Mouse (Mus musculus): ENCODE measurements at regions not wholly inside any gene's neighbourhood (a gene's known extent, or its start where the extent isn't known, plus 50 kb on each side); places are given as distances from the start of the nearest gene placed in this dataset.
"Not testable (repeated sequence)": the region's sequence is repeated elsewhere in the genome, so short reads cannot be mapped to it uniquely, and the experiment has no call there.

DNA sequence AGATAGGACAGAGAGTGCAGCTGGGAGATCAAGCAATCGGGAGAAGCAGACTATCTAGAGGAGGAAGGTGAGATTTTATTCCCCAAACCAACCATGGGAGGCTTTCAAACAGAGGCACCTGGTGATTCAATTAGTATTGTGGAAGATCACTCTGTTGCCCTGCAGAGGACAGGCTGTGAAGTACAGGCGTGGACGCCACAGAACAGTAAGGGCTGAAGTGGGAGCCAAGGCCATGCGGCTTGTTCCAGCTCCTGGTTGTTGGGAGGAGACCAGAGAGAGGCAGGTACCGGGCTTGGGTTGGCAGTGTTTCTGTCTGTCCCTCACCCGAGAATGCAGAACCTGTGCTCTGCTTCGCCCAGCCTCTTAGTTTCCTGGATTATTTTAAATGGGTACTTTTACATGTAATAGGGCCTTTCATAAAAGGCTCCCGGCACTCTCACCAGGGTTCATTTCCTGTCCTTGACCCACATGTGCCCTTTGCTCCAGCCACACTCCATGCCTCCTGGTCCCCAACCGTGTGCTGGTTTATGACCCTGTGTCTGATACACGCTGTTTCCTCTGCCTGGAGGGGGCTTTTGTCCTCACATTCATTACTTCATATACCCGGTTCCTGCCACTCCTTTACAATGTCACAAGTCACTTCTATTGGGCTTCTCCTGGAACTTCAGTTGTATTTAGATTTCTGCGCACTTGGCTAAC, 58.3 kb downstream of the Vcpkmt start:
- no peaks in the 10 kb centered on the region for H3K9me3 ChIP-seq
- ATAC-seq (ENCODE audit: insufficient number of reproducible peaks, low FRiP score, low TSS enrichment, low read depth): no peak
- no peak overlapping the region for H3K4me2 ChIP-seq
- H3K4me1 ChIP-seq: peaks cover 3% of the 10 kb centered on the region; the same call in 1 of the 2 replicates
- H3K36me3 ChIP-seq: no peaks in the 10 kb centered on the region
- no peak overlapping the region for H3K27ac ChIP-seq
- H3K9ac ChIP-seq: no peak overlapping the region
- no peak overlapping the region for H3K4me3 ChIP-seq
- WGBS: 32% methylated on average over 12 of the region's 12 CpGs
- no peaks in the 10 kb centered on the region for H3K27me3 ChIP-seq

DNA sequence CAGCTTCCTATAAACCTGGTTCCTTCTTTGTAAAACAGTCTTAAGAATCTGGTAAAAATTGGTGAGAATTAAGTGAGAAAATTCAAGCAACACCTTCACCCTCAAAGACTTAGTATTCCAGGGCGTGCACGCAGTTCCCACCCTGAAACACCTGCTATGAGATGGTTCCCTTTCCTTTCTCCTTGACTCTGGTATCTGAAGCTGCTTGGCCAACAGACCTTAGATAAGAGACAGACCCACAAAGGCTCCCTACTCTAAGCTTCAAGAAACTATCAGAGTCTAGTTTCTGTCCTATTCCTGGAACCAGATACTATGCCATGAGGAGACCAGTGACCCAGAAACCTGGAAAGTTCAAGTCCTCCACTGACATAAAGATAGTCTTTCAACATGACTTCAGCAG, 63.0 kb downstream of the Vcpkmt start:
- ATAC-seq (ENCODE audit: insufficient number of reproducible peaks, low FRiP score, low TSS enrichment, low read depth): no peak
- 91% methylated on average over 2 of the region's 2 CpGs for WGBS

DNA sequence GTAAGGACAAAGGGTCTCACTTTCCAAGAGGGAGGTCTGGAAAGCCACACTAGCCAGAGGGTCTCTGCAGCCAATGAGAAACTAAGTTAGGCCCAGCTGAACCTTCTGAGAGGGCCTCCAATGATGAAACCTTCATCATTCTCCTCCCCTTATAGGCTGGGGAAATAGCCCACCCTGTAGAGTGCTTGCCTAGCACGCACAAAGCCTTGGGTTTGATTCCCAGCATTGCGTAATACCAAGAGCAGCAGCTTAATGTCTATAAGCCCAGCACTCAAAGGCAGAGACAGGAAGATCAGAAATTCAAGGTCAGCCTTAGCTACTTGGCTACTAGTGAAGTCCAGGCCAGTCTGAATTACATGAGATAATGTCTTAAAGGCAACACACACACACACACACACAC, 63.8 kb downstream of the Vcpkmt start:
- Histone ChIP-seq H3K9ac (no peak overlapping the region), H3K4me1 (peaks cover 14% of the 10 kb centered on the region), H3K27ac (no peak overlapping the region), H3K4me3 (no peak overlapping the region), H3K36me3 (no peaks in the 10 kb centered on the region), H3K27me3 (no peaks in the 10 kb centered on the region), H3K4me2 (no peak overlapping the region), H3K9me3 (no peaks in the 10 kb centered on the region)
- WGBS: 68% methylated on average over 2 of the region's 2 CpGs
- ATAC-seq (ENCODE audit: insufficient number of reproducible peaks, low FRiP score, low TSS enrichment, low read depth): no peak

More for the DNA sequence above, 63.0 kb downstream of the Vcpkmt start:
- H3K9me3 ChIP-seq: no peaks in the 10 kb centered on the region
- H3K9ac ChIP-seq: no peak overlapping the region
- no peaks in the 10 kb centered on the region for H3K36me3 ChIP-seq
- H3K27me3 ChIP-seq: no peaks in the 10 kb centered on the region
- no peak overlapping the region for H3K27ac ChIP-seq
- no peak overlapping the region for H3K4me3 ChIP-seq
- H3K4me1 ChIP-seq: peaks cover 16% of the 10 kb centered on the region
- H3K4me2 ChIP-seq: no peak overlapping the region

DNA sequence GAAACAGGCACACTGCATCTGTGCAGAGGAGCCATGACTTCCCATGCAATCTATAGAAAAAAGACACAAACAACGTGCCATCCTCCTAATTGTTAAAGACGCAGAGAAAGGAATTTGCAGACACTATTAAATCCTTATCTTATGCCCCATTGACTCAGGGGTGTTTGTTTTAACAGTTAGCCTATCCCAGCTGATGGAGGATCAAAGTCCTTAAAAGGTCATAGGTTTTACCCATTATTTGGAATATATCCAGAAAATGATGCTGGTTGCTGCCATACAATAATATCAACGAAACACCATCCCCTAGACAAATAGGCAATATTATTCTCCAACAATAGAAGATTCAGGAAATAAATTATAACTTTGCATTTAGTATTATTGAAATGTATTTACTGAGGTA, 65.2 kb downstream of the Vcpkmt start:
- Histone ChIP-seq H3K36me3 (no peaks in the 10 kb centered on the region), H3K4me3 (no peak overlapping the region), H3K4me2 (no peak overlapping the region), H3K27ac (no peak overlapping the region), H3K9me3 (no peaks in the 10 kb centered on the region), H3K9ac (no peak overlapping the region), H3K4me1 (peaks cover 16% of the 10 kb centered on the region), H3K27me3 (no peaks in the 10 kb centered on the region)
- WGBS: 68% methylated on average over 3 of the region's 3 CpGs
- ATAC-seq (ENCODE audit: insufficient number of reproducible peaks, low FRiP score, low TSS enrichment, low read depth): no peak

DNA sequence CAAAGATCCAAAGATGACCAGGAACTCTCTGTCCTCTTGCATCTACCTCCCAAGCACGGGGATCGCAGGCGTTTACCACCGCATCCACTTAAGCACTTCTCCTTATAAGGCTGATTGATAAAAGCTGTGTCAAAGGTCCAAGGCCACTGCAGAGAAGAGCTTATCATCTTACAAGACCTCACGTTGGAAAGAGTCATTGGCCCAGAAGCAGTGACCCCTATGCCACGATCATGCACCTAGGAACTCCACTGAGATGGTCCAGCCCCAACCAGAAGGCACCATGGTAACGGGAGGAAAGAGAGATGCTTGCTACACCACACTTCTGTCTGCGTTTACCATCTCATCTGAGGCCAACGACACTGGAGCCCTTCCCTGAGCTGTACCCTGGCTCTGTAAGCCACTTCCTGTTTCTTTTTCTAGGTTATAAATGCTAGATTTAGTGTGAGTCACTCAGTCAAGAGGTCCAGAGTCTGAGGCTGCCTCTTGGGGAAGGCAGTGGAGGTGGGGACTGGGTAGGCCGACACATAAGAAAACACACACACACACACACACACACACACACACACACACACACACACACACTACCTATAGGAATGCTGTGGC, 66.4 kb downstream of the Vcpkmt start:
- H3K27me3 ChIP-seq: no peaks in the 10 kb centered on the region
- H3K9me3 ChIP-seq: no peaks in the 10 kb centered on the region
- 70% methylated on average over 10 of the region's 10 CpGs for WGBS
- H3K27ac ChIP-seq: no peak overlapping the region
- no peak for ATAC-seq (ENCODE audit: insufficient number of reproducible peaks, low FRiP score, low TSS enrichment, low read depth)
- peaks cover 16% of the 10 kb centered on the region for H3K4me1 ChIP-seq
- H3K4me3 ChIP-seq: no peak overlapping the region
- H3K36me3 ChIP-seq: no peaks in the 10 kb centered on the region
- H3K9ac ChIP-seq: no peak overlapping the region
- no peak overlapping the region for H3K4me2 ChIP-seq

DNA sequence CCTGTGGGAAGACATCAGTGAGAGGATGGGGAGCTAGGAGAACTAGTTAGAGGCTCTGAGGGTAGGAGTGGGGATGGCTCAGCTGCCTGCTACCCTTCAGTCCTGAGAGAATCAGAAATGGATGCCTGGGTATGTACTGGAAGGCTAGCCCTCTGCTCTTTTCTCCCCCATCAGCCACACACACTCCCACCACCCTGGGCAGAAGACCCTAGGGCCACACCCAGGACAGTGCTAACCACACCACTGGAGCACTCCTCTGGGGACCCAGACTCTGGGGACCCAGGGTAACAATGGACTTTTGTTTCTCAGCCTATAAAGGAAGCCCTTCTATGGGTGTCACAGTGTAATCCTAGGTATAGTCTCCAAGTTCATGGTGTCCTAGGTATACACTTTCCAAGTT, 67.0 kb downstream of the Vcpkmt start:
- Histone ChIP-seq H3K9ac (no peak overlapping the region), H3K4me3 (no peak overlapping the region), H3K27me3 (no peaks in the 10 kb centered on the region), H3K9me3 (no peaks in the 10 kb centered on the region), H3K27ac (peak overlapping the region; percentile 40; the same call in 1 of the 2 replicates), H3K4me2 (no peak overlapping the region), H3K4me1 (peaks cover 16% of the 10 kb centered on the region), H3K36me3 (no peaks in the 10 kb centered on the region)
- ATAC-seq (ENCODE audit: insufficient number of reproducible peaks, low FRiP score, low TSS enrichment, low read depth): no peak

DNA sequence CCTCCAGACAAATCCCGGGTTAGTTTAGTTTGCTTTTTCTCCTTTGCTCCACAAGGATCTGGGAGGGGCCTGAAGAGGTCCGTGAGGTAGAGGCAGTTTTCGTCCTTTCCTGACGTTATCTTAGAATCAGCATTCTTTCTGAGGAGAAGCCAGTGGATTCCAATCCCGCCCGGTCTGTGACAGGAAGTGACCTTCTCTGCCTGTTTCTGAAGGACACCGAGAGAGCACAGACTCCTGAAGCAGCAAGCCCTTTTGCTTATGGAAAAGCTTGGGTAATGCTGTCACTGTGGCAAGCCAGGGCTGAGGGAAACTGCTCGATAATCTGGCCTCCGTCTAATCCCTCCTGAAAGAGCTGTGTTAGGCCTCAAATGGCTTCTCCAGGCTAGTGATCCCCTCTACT, 67.7 kb downstream of the Vcpkmt start:
- H3K9ac ChIP-seq: no peak overlapping the region
- H3K4me3 ChIP-seq: no peak overlapping the region
- no peak overlapping the region for H3K4me2 ChIP-seq
- H3K4me1 ChIP-seq: peaks cover 16% of the 10 kb centered on the region
- H3K27me3 ChIP-seq: no peaks in the 10 kb centered on the region
- H3K9me3 ChIP-seq: no peaks in the 10 kb centered on the region
- ATAC-seq (ENCODE audit: insufficient number of reproducible peaks, low FRiP score, low TSS enrichment, low read depth): no peak
- 50% methylated on average over 9 of the region's 9 CpGs for WGBS
- no peaks in the 10 kb centered on the region for H3K36me3 ChIP-seq
- peak overlapping the region; percentile 40; the same call in 1 of the 2 replicates for H3K27ac ChIP-seq

DNA sequence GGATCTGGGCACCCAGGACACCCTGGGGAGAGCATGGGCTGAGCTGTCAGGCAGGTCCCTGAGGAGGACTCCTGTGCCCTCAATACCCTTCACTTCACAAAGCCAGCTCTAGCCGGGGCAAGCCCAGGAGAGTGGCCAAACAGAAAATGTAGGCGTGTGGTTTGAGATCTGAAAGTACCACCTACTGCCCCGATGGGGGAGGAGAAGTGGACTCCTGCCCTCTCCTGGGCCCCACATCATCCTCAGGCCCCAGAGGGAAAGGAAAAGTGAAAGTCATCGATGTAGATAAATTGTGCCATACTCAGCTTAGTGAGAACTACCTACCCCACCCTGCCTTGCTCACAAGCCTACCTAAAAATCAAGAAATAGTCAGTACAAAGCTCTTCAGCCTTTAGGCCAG, 69.7 kb downstream of the Vcpkmt start:
- no peak for ATAC-seq (ENCODE audit: insufficient number of reproducible peaks, low FRiP score, low TSS enrichment, low read depth)
- 58% methylated on average over 4 of the region's 4 CpGs for WGBS
- no peak overlapping the region for H3K4me2 ChIP-seq

DNA sequence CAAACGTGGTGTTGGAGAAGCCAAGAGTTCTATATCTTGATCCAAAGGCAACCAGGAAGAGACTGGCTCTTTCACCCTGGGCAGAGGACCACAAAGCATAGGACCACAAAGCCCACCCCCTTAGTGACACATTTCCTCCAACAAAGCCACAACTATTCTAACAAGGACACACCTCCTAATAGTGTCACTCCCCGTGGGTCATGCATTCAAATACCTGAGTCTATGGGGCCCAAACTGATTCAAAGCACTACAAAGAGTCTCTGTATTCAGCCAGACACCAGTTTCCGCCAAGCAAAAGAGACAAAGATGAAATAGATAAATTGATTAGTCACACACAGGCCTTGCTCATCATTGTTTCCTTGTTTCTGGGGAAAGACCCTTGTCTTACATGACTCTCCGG, 72.1 kb downstream of the Vcpkmt start:
- Histone ChIP-seq H3K4me3 (no peak overlapping the region), H3K9ac (no peak overlapping the region), H3K4me2 (no peak overlapping the region), H3K9me3 (no peaks in the 10 kb centered on the region), H3K4me1 (peaks cover 12% of the 10 kb centered on the region; the same call in 1 of the 2 replicates), H3K27ac (no peak overlapping the region), H3K27me3 (no peaks in the 10 kb centered on the region), H3K36me3 (no peaks in the 10 kb centered on the region)
- ATAC-seq (ENCODE audit: insufficient number of reproducible peaks, low FRiP score, low TSS enrichment, low read depth): no peak
- WGBS: 70% methylated on average over 4 of the region's 4 CpGs

More for the DNA sequence above, 69.7 kb downstream of the Vcpkmt start:
- H3K36me3 ChIP-seq: no peaks in the 10 kb centered on the region
- no peak overlapping the region for H3K4me3 ChIP-seq
- no peak overlapping the region for H3K27ac ChIP-seq
- no peaks in the 10 kb centered on the region for H3K27me3 ChIP-seq
- H3K9me3 ChIP-seq: no peaks in the 10 kb centered on the region
- no peak overlapping the region for H3K9ac ChIP-seq
- peaks cover 16% of the 10 kb centered on the region for H3K4me1 ChIP-seq

DNA sequence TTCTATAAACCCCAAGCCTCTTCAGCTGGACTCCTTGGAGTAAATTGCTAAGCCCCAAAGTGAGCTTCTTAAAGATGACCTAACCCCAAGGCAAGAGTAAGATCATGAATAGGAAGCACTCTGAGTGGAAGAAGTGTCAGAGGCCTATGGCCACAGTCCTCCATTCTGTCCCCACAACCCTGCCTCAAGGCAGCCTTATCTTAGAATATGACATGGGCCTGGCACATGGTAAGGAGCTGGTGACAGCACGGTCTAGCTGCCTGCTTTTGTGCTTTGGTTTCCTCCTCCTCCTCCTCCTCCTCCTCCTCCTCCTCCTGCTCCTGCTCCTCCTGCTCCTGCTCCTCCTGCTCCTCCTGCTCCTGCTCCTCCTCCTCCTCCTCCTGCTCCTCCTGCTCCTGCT, 73.6 kb downstream of the Vcpkmt start:
- H3K4me2 ChIP-seq; H3K27me3 ChIP-seq; H3K9me3 ChIP-seq; H3K4me3 ChIP-seq; H3K27ac ChIP-seq; H3K4me1 ChIP-seq; ATAC-seq (ENCODE audit: insufficient number of reproducible peaks, low FRiP score, low TSS enrichment, low read depth); H3K36me3 ChIP-seq; H3K9ac ChIP-seq: not testable (repeated sequence)
- 75% methylated on average over 1 of the region's 1 CpGs for WGBS

DNA sequence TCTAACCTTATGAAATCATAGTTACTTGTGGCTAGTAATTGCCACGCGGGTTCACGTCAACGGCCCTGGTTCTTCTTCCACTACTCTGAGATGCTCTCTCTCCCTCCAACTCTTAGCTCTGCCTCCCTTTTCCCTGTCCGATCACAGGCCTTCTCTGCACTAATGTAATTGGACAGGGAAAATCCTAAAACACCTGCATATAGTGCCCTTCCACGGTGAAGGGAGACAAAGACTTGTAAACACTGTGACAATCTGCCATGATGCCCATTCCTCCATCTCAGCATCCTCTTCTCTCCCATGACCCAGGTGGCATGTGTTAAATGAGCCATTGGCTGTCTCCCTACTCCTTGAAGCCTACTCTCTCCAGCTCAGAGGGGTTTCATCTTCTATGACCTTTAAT, 74.9 kb downstream of the Vcpkmt start:
- Histone ChIP-seq H3K4me2 (no peak overlapping the region), H3K4me1 (peaks cover 2% of the 10 kb centered on the region), H3K9ac (no peak overlapping the region), H3K4me3 (no peak overlapping the region), H3K27me3 (no peaks in the 10 kb centered on the region), H3K27ac (no peak overlapping the region), H3K9me3 (no peaks in the 10 kb centered on the region), H3K36me3 (no peaks in the 10 kb centered on the region)
- 78% methylated on average over 6 of the region's 6 CpGs for WGBS
- no peak for ATAC-seq (ENCODE audit: insufficient number of reproducible peaks, low FRiP score, low TSS enrichment, low read depth)

DNA sequence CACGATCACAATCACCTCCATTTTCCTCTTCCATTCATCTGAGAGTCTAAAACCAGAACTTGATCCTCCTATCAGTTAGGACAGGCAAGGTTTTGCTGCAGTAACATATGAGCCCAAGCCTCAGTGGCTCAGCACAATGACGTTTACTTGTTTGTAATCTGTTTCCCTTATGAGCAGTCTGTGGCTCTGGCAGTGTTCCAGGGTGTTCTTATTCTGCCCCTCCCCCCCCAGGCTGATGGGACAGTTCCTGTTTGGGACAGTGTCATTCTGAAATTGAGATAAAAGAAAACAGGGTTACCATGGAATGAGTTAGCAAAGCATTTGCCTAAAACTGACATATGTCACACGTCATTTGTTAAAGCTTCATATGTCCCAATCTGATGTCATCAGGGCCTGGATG, 75.5 kb downstream of the Vcpkmt start:
- Histone ChIP-seq H3K27me3 (no peaks in the 10 kb centered on the region), H3K4me3 (no peak overlapping the region), H3K9me3 (no peaks in the 10 kb centered on the region), H3K4me2 (no peak overlapping the region), H3K27ac (no peak overlapping the region), H3K9ac (no peak overlapping the region), H3K36me3 (no peaks in the 10 kb centered on the region), H3K4me1 (peaks cover 8% of the 10 kb centered on the region)
- no peak for ATAC-seq (ENCODE audit: insufficient number of reproducible peaks, low FRiP score, low TSS enrichment, low read depth)
- WGBS: 65% methylated on average over 3 of the region's 3 CpGs

Measured in limb, embryonic 15.5 days (tissue).